Mouse (Mus musculus): ENCODE results near the gene Ddhd1. TPM values are rescaled to one million over a fixed set of nuclear protein-coding genes. Genes with fewer than 3 reads are reported as not detected.

Gene Ddhd1
- total RNA-seq, 2 experiments from 2014 or later, result 18.7 to 18.9 TPM

GRCm38 (mm10) chr14:45644786-45645185, 13.2 kb downstream of the Ddhd1 start:
- DNase-seq, result no peak

- no peak for DNase-seq
These were observed 13.7 kb downstream of the Ddhd1 start for GRCm38 (mm10) chr14:45644202-45644601.

- no peak for DNase-seq
These were observed 14.5 kb downstream of the Ddhd1 start for GRCm38 (mm10) chr14:45643461-45643860.

- no peak for DNase-seq
These were observed 15.1 kb downstream of the Ddhd1 start for GRCm38 (mm10) chr14:45642795-45643194.

GRCm38 (mm10) chr14:45642217-45642616, 15.7 kb downstream of the Ddhd1 start:
- DNase-seq, result no peak

GRCm38 (mm10) chr14:45638717-45639116, 19.2 kb downstream of the Ddhd1 start:
- no peak for DNase-seq

- DNase-seq, result no peak
These were observed 22.4 kb downstream of the Ddhd1 start for GRCm38 (mm10) chr14:45635496-45635895.

GRCm38 (mm10) chr14:45632756-45633537, 25.0 kb downstream of the Ddhd1 start:
- no peak for DNase-seq

- DNase-seq, result no peak
These were observed 27.4 kb downstream of the Ddhd1 start for GRCm38 (mm10) chr14:45630544-45630943.

- no peak for DNase-seq
These were observed 28.0 kb downstream of the Ddhd1 start for GRCm38 (mm10) chr14:45629938-45630337.

GRCm38 (mm10) chr14:45618351-45618750, 39.6 kb downstream of the Ddhd1 start:
- no peak for DNase-seq

GRCm38 (mm10) chr14:45616526-45616925, 41.4 kb downstream of the Ddhd1 start:
- no peak for DNase-seq

GRCm38 (mm10) chr14:45615776-45616175, 42.2 kb downstream of the Ddhd1 start:
- no peak for DNase-seq

GRCm38 (mm10) chr14:45614822-45615221, 43.1 kb downstream of the Ddhd1 start:
- DNase-seq, result no peak

GRCm38 (mm10) chr14:45614406-45614805, 43.5 kb downstream of the Ddhd1 start:
- no peak for DNase-seq

GRCm38 (mm10) chr14:45611654-45612053, 46.3 kb downstream of the Ddhd1 start:
- no peak for DNase-seq

- no peak for DNase-seq
These were observed 55.9 kb downstream of the Ddhd1 start for GRCm38 (mm10) chr14:45602002-45602401.

- DNase-seq, result no peak
These were observed 57.4 kb downstream of the Ddhd1 start for GRCm38 (mm10) chr14:45600587-45600986.

- no peak for DNase-seq
These were observed 60.1 kb downstream of the Ddhd1 start for GRCm38 (mm10) chr14:45597855-45598254.

GRCm38 (mm10) chr14:45593261-45593660, 64.7 kb downstream of the Ddhd1 start:
- no peak for DNase-seq

- DNase-seq, result no peak
These were observed 69.5 kb downstream of the Ddhd1 start for GRCm38 (mm10) chr14:45588403-45588802.

- DNase-seq, result no peak
These were observed 70.4 kb downstream of the Ddhd1 start for GRCm38 (mm10) chr14:45587536-45587935.

- DNase-seq, result no peak
These were observed 74.4 kb downstream of the Ddhd1 start for GRCm38 (mm10) chr14:45583494-45584027.

Measured in adrenal gland, postnatal 36 days (tissue).